Mouse (Mus musculus): ENCODE results near the gene Fam166b. TPM values are rescaled to one million over a fixed set of nuclear protein-coding genes. Genes with fewer than 3 reads are reported as not detected.

Gene Fam166b
- total RNA-seq, 1 experiment from 2014 or later: 1.1 TPM

GRCm38 (mm10) chr4:43441639-43442038 lies 12.7 kb upstream of the Fam166b start, which contains the start of gene Tesk1:
TSS of gene Tesk1 (plus strand) at chr4:43441939.
- ATAC-seq (replicated peaks; ENCODE audit: insufficient number of reproducible peaks, low FRiP score, low TSS enrichment, poor library complexity, severe bottlenecking): no peak

DNA sequence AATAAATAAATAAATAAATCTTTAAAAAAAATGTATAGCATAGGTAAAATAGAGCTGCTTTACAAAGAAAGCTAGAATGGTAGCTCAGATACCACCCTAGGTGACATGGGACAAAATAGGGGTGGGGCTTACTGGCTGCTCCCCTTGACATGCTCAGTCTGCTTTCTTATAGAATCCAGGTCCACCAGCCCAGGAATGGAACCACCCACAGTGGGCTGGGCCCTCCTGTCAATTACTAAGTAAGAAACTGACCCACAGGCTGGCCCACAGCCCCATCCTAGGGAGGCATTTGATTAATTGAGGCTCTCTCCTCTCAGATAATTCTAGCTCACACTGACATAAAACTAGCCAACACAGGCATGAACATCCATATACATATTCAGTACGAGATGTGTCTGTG lies 3.9 kb upstream of the Fam166b start:
- no peak for ATAC-seq (replicated peaks; ENCODE audit: insufficient number of reproducible peaks, low FRiP score, low TSS enrichment, poor library complexity, severe bottlenecking)

GRCm38 (mm10) chr4:43431690-43432089 lies 2.8 kb upstream of the Fam166b start:
- 0 out of 2 replicates have a peak, but pooled peaks have one; percentile 59 for ATAC-seq (replicated peaks; ENCODE audit: insufficient number of reproducible peaks, low FRiP score, low TSS enrichment, poor library complexity, severe bottlenecking)

GRCm38 (mm10) chr4:43428180-43428861 lies 613 bp downstream of the Fam166b start:
- no peak for ATAC-seq (replicated peaks; ENCODE audit: insufficient number of reproducible peaks, low FRiP score, low TSS enrichment, poor library complexity, severe bottlenecking)

GRCm38 (mm10) chr4:43427501-43428179 lies 1.3 kb downstream of the Fam166b start:
- 0 out of 2 replicates have a peak, but pooled peaks have one; percentile 11 for ATAC-seq (replicated peaks; ENCODE audit: insufficient number of reproducible peaks, low FRiP score, low TSS enrichment, poor library complexity, severe bottlenecking)

GRCm38 (mm10) chr4:43426487-43426886 lies 2.4 kb downstream of the Fam166b start:
- no peak for ATAC-seq (replicated peaks; ENCODE audit: insufficient number of reproducible peaks, low FRiP score, low TSS enrichment, poor library complexity, severe bottlenecking)

- ATAC-seq (replicated peaks; ENCODE audit: insufficient number of reproducible peaks, low FRiP score, low TSS enrichment, poor library complexity, severe bottlenecking): no peak
These were observed 3.1 kb downstream of the Fam166b start for GRCm38 (mm10) chr4:43425648-43426380.

- ATAC-seq (replicated peaks; ENCODE audit: insufficient number of reproducible peaks, low FRiP score, low TSS enrichment, poor library complexity, severe bottlenecking): no peak
These were observed 3.7 kb downstream of the Fam166b start for GRCm38 (mm10) chr4:43425197-43425596.

DNA sequence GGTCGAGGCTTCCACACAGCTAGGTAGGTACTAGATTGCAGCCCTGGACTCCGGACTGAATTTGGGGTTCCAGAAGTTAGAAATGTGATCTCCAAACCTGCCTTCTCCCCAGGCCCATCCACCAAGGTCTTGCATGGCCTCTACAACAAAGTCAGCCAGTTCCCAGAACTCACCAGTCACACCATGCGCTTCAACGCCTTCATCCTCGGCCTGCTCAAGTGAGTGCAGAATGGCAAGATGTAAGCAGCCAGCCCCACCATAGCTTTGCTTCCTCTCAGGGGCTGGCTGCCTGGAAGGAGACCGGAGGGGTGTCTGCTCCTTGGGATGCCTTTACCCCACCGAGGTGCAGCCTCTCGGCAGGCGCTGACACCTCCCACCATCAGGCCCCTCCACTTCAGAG lies 4.9 kb downstream of the Fam166b start:
- no peak for ATAC-seq (replicated peaks; ENCODE audit: insufficient number of reproducible peaks, low FRiP score, low TSS enrichment, poor library complexity, severe bottlenecking)

DNA sequence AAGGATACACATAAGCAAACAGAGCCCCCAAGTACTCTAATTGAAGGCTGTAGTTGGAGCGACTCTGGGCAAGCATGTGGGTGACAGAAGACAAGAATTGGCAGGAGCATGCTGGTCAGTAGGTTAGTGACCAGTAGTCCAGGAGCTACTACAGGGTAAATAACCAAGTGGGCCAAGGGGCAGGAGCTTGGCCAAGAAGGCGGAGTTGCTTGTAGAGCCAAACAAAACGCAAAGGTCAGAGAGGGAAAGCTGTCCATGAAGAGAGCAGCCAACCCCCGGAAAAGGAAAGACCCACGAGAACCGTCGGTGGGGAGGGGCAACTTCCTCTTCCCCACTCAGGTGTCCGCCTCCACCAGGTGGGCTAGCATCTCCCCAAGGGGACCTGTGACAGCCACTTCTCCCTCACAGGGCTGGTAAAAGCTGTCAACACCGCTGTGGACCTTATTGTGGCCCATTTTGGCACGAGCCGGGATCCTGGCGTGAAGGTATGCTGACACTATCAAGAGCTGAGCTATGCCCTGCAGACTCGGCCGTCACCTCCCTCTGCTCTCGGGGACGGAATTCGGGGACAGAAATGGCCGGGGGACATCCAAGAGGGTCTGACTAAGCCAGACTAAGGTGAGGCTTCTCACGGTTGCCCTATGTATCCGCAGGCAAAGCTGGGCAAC lies 5.5 kb downstream of the Fam166b start:
- ATAC-seq (replicated peaks; ENCODE audit: insufficient number of reproducible peaks, low FRiP score, low TSS enrichment, poor library complexity, severe bottlenecking): no peak

GRCm38 (mm10) chr4:43421632-43422240 lies 7.2 kb downstream of the Fam166b start:
- ATAC-seq (replicated peaks; ENCODE audit: insufficient number of reproducible peaks, low FRiP score, low TSS enrichment, poor library complexity, severe bottlenecking): no peak

- peak; percentile 64; the same call in 1 of the 2 replicates for ATAC-seq (replicated peaks; ENCODE audit: insufficient number of reproducible peaks, low FRiP score, low TSS enrichment, poor library complexity, severe bottlenecking)
These were observed 8.6 kb downstream of the Fam166b start for GRCm38 (mm10) chr4:43420305-43420704.

GRCm38 (mm10) chr4:43419801-43420281 lies 9.1 kb downstream of the Fam166b start:
- ATAC-seq (replicated peaks; ENCODE audit: insufficient number of reproducible peaks, low FRiP score, low TSS enrichment, poor library complexity, severe bottlenecking): peak; percentile 45; the same call in 1 of the 2 replicates

GRCm38 (mm10) chr4:43418973-43419656 lies 9.8 kb downstream of the Fam166b start:
- ATAC-seq (replicated peaks; ENCODE audit: insufficient number of reproducible peaks, low FRiP score, low TSS enrichment, poor library complexity, severe bottlenecking): no peak

GRCm38 (mm10) chr4:43418450-43418849 lies 10.5 kb downstream of the Fam166b start:
- ATAC-seq (replicated peaks; ENCODE audit: insufficient number of reproducible peaks, low FRiP score, low TSS enrichment, poor library complexity, severe bottlenecking): no peak

- no peak for ATAC-seq (replicated peaks; ENCODE audit: insufficient number of reproducible peaks, low FRiP score, low TSS enrichment, poor library complexity, severe bottlenecking)
These were observed 11.5 kb downstream of the Fam166b start for GRCm38 (mm10) chr4:43417269-43418062.

DNA sequence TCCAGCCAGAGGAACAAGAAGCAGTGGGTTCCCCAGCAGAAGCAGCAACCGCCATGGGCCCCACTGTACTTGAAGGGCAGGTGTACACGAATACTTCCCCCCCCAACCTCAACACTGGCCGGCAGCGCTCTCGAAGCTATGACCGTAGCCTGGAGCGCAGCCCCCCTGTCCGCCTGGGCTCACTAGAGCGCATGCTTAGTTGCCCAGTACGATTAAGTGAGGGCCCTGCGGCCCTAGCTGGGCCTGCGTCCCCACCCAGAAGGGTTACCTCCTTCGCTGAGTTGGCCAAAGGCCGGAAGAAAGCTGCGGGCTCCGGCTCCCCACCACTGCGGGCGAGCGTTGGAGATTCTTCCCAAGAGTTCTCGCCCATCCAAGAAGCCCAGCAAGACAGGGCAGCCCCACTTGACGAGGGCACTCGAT lies 12.9 kb downstream of the Fam166b start:
- ATAC-seq (replicated peaks; ENCODE audit: insufficient number of reproducible peaks, low FRiP score, low TSS enrichment, poor library complexity, severe bottlenecking): no peak

Measured in monocyte, adult 5-6 weeks (primary cell).